Mouse (Mus musculus): ENCODE measurements around the gene Gm1043. TPM values are rescaled to one million over a fixed set of nuclear protein-coding genes. Genes with fewer than 3 reads are reported as not detected.

Gene Gm1043
- polyA plus RNA-seq, 1 experiment = not detected

- peaks cover 5% of the 10 kb centered on the region for H3K4me1 ChIP-seq (ENCODE audit: control insufficient read depth, insufficient read depth, low read length)
- peak within 1 kb of the TSS; percentile 33 for H3K9ac ChIP-seq (ENCODE audit: low read depth, poor library complexity, severe bottlenecking)
- H3K36me3 ChIP-seq (ENCODE audit: control insufficient read depth, insufficient read depth, low read length, poor library complexity, severe bottlenecking) = no peaks in the 10 kb centered on the region
- TF ChIP-seq CTCF (IDR thresholded peaks at IDR 0.05; ENCODE audit: low read depth, low read length) (no peak), POLR2A (IDR thresholded peaks at IDR 0.05; ENCODE audit: insufficient read depth, low read length) (no peak), EP300 (IDR thresholded peaks at IDR 0.05; ENCODE audit: insufficient read depth, low read depth, low read length) (no peak)
- H3K27ac ChIP-seq (ENCODE audit: insufficient read depth, low read length) = no peak within 1 kb of the TSS
- no peaks in the 10 kb centered on the region for H3K27me3 ChIP-seq (ENCODE audit: control insufficient read depth, insufficient read depth, low read length, poor library complexity, severe bottlenecking)
- H3K4me3 ChIP-seq (ENCODE audit: low read depth, low read length) = peak within 1 kb of the TSS; percentile 73
- H3K9me3 ChIP-seq (replicated peaks; ENCODE audit: control insufficient read depth, insufficient read depth, low read length, poor library complexity, severe bottlenecking) = no peaks in the 10 kb centered on the region
Observed at GRCm38 (mm10) chr5:37241651-37242151, 156.5 kb downstream of the Gm1043 start, which contains the start of gene Crmp1. Crmp1 (plus strand) TSS chr5:37241940.

GRCm38 (mm10) chr5:37242360-37243168 is 157.4 kb downstream of the Gm1043 start:
- Histone ChIP-seq H3K4me3 (ENCODE audit: low read depth, low read length) (peak overlapping the region; percentile 68), H3K9me3 (replicated peaks; ENCODE audit: control insufficient read depth, insufficient read depth, low read length, poor library complexity, severe bottlenecking) (no peaks in the 10 kb centered on the region), H3K4me1 (ENCODE audit: control insufficient read depth, insufficient read depth, low read length) (peaks cover 5% of the 10 kb centered on the region), H3K27ac (ENCODE audit: insufficient read depth, low read length) (no peak overlapping the region), H3K27me3 (ENCODE audit: control insufficient read depth, insufficient read depth, low read length, poor library complexity, severe bottlenecking) (no peaks in the 10 kb centered on the region), H3K36me3 (ENCODE audit: control insufficient read depth, insufficient read depth, low read length, poor library complexity, severe bottlenecking) (no peaks in the 10 kb centered on the region), H3K9ac (ENCODE audit: low read depth, poor library complexity, severe bottlenecking) (peak overlapping the region; percentile 33)
- TF ChIP-seq EP300 (IDR thresholded peaks at IDR 0.05; ENCODE audit: insufficient read depth, low read depth, low read length) (no peak), POLR2A (IDR thresholded peaks at IDR 0.05; ENCODE audit: insufficient read depth, low read length) (no peak), CTCF (IDR thresholded peaks at IDR 0.05; ENCODE audit: low read depth, low read length) (no peak)

GRCm38 (mm10) chr5:37243169-37243886 is 158.2 kb downstream of the Gm1043 start:
- H3K27ac ChIP-seq (ENCODE audit: insufficient read depth, low read length) = no peak overlapping the region
- peaks cover 5% of the 10 kb centered on the region for H3K4me1 ChIP-seq (ENCODE audit: control insufficient read depth, insufficient read depth, low read length)
- no peak overlapping the region for H3K4me3 ChIP-seq (ENCODE audit: low read depth, low read length)

GRCm38 (mm10) chr5:37244161-37244560 is 159.0 kb downstream of the Gm1043 start:
- Histone ChIP-seq H3K4me1 (ENCODE audit: control insufficient read depth, insufficient read depth, low read length) (peaks cover 5% of the 10 kb centered on the region), H3K27ac (ENCODE audit: insufficient read depth, low read length) (no peak overlapping the region), H3K9ac (ENCODE audit: low read depth, poor library complexity, severe bottlenecking) (peak overlapping the region; percentile 67; the same call in 1 of the 2 replicates), H3K4me3 (ENCODE audit: low read depth, low read length) (peak overlapping the region; percentile 40), H3K36me3 (ENCODE audit: control insufficient read depth, insufficient read depth, low read length, poor library complexity, severe bottlenecking) (no peaks in the 10 kb centered on the region), H3K9me3 (replicated peaks; ENCODE audit: control insufficient read depth, insufficient read depth, low read length, poor library complexity, severe bottlenecking) (no peaks in the 10 kb centered on the region), H3K27me3 (ENCODE audit: control insufficient read depth, insufficient read depth, low read length, poor library complexity, severe bottlenecking) (no peaks in the 10 kb centered on the region)
- TF ChIP-seq POLR2A (IDR thresholded peaks at IDR 0.05; ENCODE audit: insufficient read depth, low read length) (no peak), CTCF (IDR thresholded peaks at IDR 0.05; ENCODE audit: low read depth, low read length) (no peak), EP300 (IDR thresholded peaks at IDR 0.05; ENCODE audit: insufficient read depth, low read depth, low read length) (no peak)

More at GRCm38 (mm10) chr5:37243169-37243886, 158.2 kb downstream of the Gm1043 start:
- Histone ChIP-seq H3K36me3 (ENCODE audit: control insufficient read depth, insufficient read depth, low read length, poor library complexity, severe bottlenecking) (no peaks in the 10 kb centered on the region), H3K27me3 (ENCODE audit: control insufficient read depth, insufficient read depth, low read length, poor library complexity, severe bottlenecking) (no peaks in the 10 kb centered on the region), H3K9me3 (replicated peaks; ENCODE audit: control insufficient read depth, insufficient read depth, low read length, poor library complexity, severe bottlenecking) (no peaks in the 10 kb centered on the region), H3K9ac (ENCODE audit: low read depth, poor library complexity, severe bottlenecking) (no peak overlapping the region)
- TF ChIP-seq EP300 (IDR thresholded peaks at IDR 0.05; ENCODE audit: insufficient read depth, low read depth, low read length) = 0 out of 2 replicates have a peak, but pooled peaks have one; percentile 32
- TF ChIP-seq CTCF (IDR thresholded peaks at IDR 0.05; ENCODE audit: low read depth, low read length) = no peak
- TF ChIP-seq POLR2A (IDR thresholded peaks at IDR 0.05; ENCODE audit: insufficient read depth, low read length) = no peak

- TF ChIP-seq EP300 (IDR thresholded peaks at IDR 0.05; ENCODE audit: insufficient read depth, low read depth, low read length) (no peak), POLR2A (IDR thresholded peaks at IDR 0.05; ENCODE audit: insufficient read depth, low read length) (no peak), CTCF (IDR thresholded peaks at IDR 0.05; ENCODE audit: low read depth, low read length) (no peak)
Observed at GRCm38 (mm10) chr5:37244666-37245242, 159.6 kb downstream of the Gm1043 start.

More at GRCm38 (mm10) chr5:37244666-37245242, 159.6 kb downstream of the Gm1043 start:
- Histone ChIP-seq H3K9ac (ENCODE audit: low read depth, poor library complexity, severe bottlenecking) (peak overlapping the region; percentile 67), H3K4me3 (ENCODE audit: low read depth, low read length) (peak overlapping the region; percentile 71), H3K27ac (ENCODE audit: insufficient read depth, low read length) (peak overlapping the region; percentile 18; the same call in 1 of the 2 replicates), H3K27me3 (ENCODE audit: control insufficient read depth, insufficient read depth, low read length, poor library complexity, severe bottlenecking) (no peaks in the 10 kb centered on the region), H3K9me3 (replicated peaks; ENCODE audit: control insufficient read depth, insufficient read depth, low read length, poor library complexity, severe bottlenecking) (no peaks in the 10 kb centered on the region), H3K36me3 (ENCODE audit: control insufficient read depth, insufficient read depth, low read length, poor library complexity, severe bottlenecking) (no peaks in the 10 kb centered on the region), H3K4me1 (ENCODE audit: control insufficient read depth, insufficient read depth, low read length) (peaks cover 7% of the 10 kb centered on the region)
